Mouse (Mus musculus) erythroblast, embryonic 14.5 days (primary cell): ENCODE results near the gene Slc6a3. TPM values are rescaled to one million over a fixed set of nuclear protein-coding genes. Genes with fewer than 3 reads are reported as not detected.

ENCODE experiments used
- H3K27me3 ChIP-seq: 2 replicates; pipeline ENCODE4 v1.6.1; 2012; ENCODE audit warnings: inconsistent platforms; ENCODE audit not compliant: control insufficient read depth
- H3K36me3 ChIP-seq: 2 replicates; pipeline ENCODE4 v1.6.1; 2012; ENCODE audit warnings: mild to moderate bottlenecking, inconsistent platforms; ENCODE audit not compliant: control insufficient read depth
- H3K4me1 ChIP-seq: 2 replicates; pipeline ENCODE4 v1.6.1; 2012; ENCODE audit warnings: inconsistent platforms; ENCODE audit not compliant: control insufficient read depth
- H3K4me3 ChIP-seq: replicated peaks from 2 replicates; pipeline ENCODE3; 2012; ENCODE audit warnings: moderate library complexity, mild to moderate bottlenecking, inconsistent platforms
- H3K9me3 ChIP-seq: 2 replicates; pipeline ENCODE4 v1.6.1; 2012; ENCODE audit warnings: low read length, inconsistent platforms, mixed read lengths; ENCODE audit not compliant: control insufficient read depth
- GATA1 ChIP-seq: IDR thresholded peaks from 2 replicates; pipeline ENCODE4 v1.6.1; 2012; ENCODE audit warnings: low read length, inconsistent platforms, mixed read lengths
- TAL1 ChIP-seq: IDR thresholded peaks from 3 replicates; pipeline ENCODE4 v1.6.1; 2012; ENCODE audit warnings: low read length, inconsistent platforms, mixed read lengths
- polyA plus RNA-seq: library from polyadenylated mRNA; stranded (reverse); fragments of >175 nt; gene quantifications from 2 replicates; pipeline ENCODE4 v1.2.3, GENCODE M21; 2012

Gene Slc6a3
- polyA plus RNA-seq = 0.07 TPM in 1 of 2 replicates, not detected in the other

DNA sequence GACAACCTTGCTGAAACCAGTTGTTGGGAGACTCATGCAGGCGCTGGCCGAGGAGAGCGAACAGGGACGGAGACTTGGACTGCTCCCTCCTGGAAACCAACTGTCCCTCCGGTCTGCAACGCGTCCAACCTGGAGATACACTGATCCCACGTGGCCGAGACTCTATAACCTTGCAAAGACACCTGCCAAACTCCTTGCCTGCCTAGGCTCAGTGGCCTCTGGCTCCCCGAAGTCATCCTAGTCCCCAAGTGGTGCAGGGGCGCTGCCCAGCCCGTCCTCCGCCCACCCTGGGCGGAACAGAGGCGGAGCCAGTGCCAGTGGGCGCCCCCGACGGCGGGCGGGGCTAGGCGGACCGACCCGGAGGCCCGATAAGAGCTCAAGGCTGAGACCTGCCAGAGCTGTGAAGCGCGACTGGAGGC is at the start of gene Slc6a3:
TSS of gene Slc6a3 (plus strand) at position 345 of the 419 bp plus-strand sequence.
- no peak; the same call in 1 of the 2 replicates for TF ChIP-seq GATA1
- no peak for TF ChIP-seq TAL1
- H3K4me3 ChIP-seq = peak within 1 kb of the TSS; percentile 65
- no peaks in the 10 kb centered on the region for H3K9me3 ChIP-seq
- peaks cover 64% of the 10 kb centered on the region for H3K27me3 ChIP-seq
- H3K4me1 ChIP-seq = peaks cover 34% of the 10 kb centered on the region
- no peaks in the 10 kb centered on the region for H3K36me3 ChIP-seq

DNA sequence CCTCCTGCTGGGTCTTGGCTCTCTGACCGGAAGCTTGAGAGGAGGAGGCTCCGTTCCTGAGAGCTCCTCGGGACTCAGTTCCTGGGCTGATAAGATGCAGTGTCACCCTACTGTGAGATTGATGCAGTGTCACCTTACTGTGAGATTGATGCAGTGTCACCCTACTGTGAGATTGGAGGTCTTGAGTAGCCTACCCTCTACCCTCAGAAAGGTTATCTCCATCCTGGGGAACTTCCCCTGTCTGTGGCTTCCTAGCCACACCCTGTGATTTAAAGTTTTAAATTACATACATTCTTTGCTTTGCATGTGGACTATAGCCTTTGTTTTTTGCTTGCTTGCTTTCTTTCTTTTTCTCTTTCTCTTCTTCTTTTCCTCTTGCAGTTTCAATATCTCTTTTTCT is 48.4 kb upstream of the Slc6a3 start:
- TF ChIP-seq TAL1 = no peak
- TF ChIP-seq GATA1 = no peak

DNA sequence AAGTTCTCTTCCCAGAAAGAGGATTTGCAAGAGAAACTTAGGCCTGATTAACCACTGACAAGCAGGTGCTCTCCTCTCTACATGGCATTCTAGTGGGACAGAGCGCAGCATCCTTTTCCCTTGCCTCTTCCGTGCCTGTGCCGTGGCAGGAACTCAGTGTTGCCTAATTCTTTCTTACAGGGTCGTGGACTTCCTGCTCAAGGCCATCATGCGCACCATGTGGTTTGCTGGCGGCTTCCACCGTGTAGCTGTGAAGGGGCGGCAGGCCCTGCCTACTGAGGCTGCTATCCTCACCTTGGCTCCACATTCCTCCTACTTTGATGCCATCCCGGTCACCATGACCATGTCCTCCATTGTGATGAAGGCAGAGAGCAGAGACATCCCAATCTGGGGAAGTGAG is 47.8 kb upstream of the Slc6a3 start:
- TF ChIP-seq GATA1 = no peak
- TF ChIP-seq TAL1 = no peak
- Histone ChIP-seq H3K27me3 (no peaks in the 10 kb centered on the region), H3K9me3 (no peaks in the 10 kb centered on the region; the same call in 1 of the 2 replicates), H3K4me3 (no peak overlapping the region), H3K4me1 (peaks cover 95% of the 10 kb centered on the region), H3K36me3 (peaks cover 100% of the 10 kb centered on the region)

More for the DNA sequence above, 48.4 kb upstream of the Slc6a3 start:
- Histone ChIP-seq H3K36me3 (peaks cover 100% of the 10 kb centered on the region), H3K4me1 (peaks cover 97% of the 10 kb centered on the region), H3K27me3 (no peaks in the 10 kb centered on the region), H3K9me3 (no peaks in the 10 kb centered on the region; the same call in 1 of the 2 replicates), H3K4me3 (no peak overlapping the region)

DNA sequence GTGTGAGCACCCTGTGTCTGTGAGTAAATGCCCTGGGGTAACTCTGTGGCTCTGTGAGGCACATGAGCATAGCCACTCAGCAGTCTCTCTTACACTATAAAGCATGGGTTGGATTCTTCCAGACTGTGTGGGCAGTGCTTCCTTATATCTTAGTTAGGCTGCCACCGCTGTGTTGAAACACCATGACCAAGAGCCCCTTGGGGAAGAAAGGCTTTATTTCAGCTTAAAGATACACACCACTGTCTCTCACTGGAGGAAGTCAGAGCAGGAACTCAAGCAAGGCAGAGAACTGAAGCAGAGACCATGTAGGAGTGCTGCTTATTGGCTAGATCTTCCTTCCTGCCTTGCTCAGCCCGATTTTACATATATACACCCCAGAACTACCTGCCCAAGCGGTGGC is 46.6 kb upstream of the Slc6a3 start:
- Histone ChIP-seq H3K36me3 (peaks cover 100% of the 10 kb centered on the region), H3K4me3 (no peak overlapping the region), H3K27me3 (no peaks in the 10 kb centered on the region), H3K9me3 (no peaks in the 10 kb centered on the region; the same call in 1 of the 2 replicates), H3K4me1 (peaks cover 95% of the 10 kb centered on the region)
- TF ChIP-seq GATA1 = no peak
- TF ChIP-seq TAL1 = no peak

DNA sequence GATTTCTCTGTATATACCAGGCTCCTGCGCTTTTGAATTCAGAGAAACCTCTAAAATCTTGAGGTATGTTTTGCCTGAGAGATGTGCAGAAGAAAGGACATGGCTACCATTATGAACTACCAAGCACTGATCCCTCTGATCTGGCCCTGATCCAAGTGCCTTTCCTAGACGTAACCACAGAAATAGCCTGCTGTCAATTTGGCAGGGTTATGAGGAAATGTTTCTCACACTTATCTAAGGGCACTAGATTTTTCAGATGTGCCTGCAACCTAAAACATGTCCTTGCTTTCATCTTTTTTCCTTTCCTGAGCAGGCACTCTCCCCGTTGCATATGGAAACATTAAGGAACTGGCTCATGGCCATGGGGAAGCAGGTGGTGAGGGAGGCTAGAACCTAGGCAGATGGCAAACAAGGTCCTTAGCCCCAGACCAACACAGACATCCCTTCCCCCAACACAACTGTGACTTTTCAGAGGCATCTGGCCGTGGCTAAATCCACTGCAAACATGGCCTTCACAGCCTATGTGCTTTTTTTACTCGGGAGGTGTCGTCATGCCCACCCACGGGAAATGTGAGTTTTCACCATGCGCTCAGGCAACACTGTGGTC is 45.9 kb upstream of the Slc6a3 start:
- no peak for TF ChIP-seq TAL1
- TF ChIP-seq GATA1 = no peak
- Histone ChIP-seq H3K4me1 (peaks cover 97% of the 10 kb centered on the region), H3K27me3 (no peaks in the 10 kb centered on the region), H3K9me3 (no peaks in the 10 kb centered on the region), H3K4me3 (no peak overlapping the region), H3K36me3 (peaks cover 100% of the 10 kb centered on the region)

DNA sequence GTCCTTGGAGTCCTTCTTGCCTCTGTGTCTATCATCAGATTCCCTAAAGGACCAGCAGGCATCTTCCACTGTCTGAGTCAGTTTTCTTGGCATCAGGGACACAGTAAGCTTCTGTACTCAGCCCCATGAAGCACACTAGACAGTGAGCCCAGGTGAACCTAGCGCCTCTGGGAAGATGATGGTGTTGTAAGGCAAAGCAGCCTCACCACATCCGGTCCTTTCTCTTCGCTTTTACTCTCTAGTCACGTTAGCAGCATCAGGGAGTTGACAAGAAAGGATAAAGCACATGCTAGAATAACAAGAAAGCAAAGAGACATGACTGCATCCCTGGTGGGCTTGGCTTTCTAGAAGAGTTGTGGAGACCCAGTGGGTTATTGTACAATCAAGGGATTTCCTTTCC is 43.4 kb upstream of the Slc6a3 start:
- no peak for TF ChIP-seq TAL1
- TF ChIP-seq GATA1 = no peak
- no peaks in the 10 kb centered on the region for H3K9me3 ChIP-seq
- H3K4me3 ChIP-seq = no peak overlapping the region
- no peaks in the 10 kb centered on the region for H3K27me3 ChIP-seq
- peaks cover 100% of the 10 kb centered on the region for H3K36me3 ChIP-seq
- peaks cover 99% of the 10 kb centered on the region for H3K4me1 ChIP-seq

DNA sequence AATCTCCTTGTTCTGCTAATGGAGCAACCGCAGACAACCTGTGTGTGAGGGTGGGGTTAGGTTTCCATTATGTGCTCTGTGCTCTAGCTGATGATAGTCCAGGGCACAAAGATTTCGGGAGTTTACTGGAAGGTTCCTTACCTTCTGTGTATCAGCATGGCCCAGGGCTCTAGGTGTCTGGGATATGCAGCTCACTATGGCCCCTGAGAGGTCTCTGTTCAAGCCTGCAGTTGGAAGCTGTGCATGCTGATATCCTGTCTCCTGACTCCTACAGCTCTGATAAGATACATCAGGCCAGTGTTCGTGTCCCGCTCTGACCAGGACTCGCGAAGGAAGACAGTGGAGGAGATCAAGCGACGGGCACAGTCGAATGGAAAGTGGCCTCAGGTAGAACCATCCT is 42.0 kb upstream of the Slc6a3 start:
- TF ChIP-seq TAL1 = no peak
- TF ChIP-seq GATA1 = no peak
- Histone ChIP-seq H3K4me1 (peaks cover 99% of the 10 kb centered on the region), H3K36me3 (peaks cover 100% of the 10 kb centered on the region), H3K9me3 (no peaks in the 10 kb centered on the region), H3K4me3 (no peak overlapping the region), H3K27me3 (no peaks in the 10 kb centered on the region)

DNA sequence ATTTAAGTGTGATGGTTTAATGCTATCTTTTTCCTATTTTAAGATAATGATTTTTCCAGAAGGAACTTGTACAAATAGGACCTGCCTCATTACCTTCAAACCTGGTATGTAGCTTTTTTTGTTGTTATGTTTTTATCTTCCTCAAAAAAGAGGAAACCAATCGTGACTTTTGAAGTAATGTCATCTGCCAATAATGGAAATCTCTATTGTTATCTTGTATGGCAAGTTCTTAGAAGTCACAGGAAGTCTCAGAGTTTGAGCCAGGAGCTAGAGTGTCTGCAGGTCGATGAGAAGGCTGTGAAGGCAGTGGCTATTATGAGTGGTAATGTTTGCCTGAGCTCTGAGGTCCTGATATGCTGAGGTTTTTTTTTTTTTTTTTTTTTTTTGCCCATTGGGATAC is 40.4 kb upstream of the Slc6a3 start:
- Histone ChIP-seq H3K9me3 (no peaks in the 10 kb centered on the region), H3K4me3 (no peak overlapping the region), H3K4me1 (peaks cover 99% of the 10 kb centered on the region), H3K27me3 (no peaks in the 10 kb centered on the region), H3K36me3 (peaks cover 100% of the 10 kb centered on the region)
- no peak for TF ChIP-seq GATA1
- TF ChIP-seq TAL1 = no peak

DNA sequence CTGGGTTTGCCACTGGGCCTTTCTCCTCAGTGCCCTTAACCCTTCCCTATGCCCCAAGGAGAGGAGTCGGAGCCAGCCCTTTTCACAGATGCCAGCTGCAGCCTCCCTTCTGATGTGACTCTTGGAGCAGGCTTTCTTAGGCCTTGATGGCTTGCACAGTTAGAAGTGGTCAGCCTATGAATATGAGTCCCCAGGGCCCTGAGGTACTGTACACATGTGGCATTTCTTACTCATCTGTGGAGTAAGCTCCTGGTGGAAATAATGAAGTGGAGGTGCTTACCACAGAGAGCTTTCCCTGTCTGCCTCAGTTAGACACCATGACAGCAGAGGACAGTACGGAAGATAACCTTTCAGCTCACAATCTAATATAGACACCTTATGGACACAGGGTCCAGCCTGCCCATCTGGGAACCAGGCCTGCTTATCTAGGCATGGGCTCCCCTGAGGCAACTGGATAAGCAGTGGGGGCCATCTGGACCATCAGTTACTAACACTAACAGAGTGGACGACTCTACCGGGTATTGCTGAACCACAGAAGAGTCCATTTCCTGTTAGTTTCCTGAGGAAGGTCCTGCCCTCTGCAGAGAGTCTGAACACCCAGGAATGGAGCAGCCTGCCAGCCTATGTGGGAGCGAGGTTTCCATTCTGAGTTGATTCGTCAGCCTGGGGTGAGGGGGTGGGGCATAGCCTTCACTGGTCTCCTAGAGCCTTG is 36.5 kb upstream of the Slc6a3 start:
- Histone ChIP-seq H3K4me3 (peak overlapping the region; percentile 29), H3K27me3 (no peaks in the 10 kb centered on the region), H3K9me3 (no peaks in the 10 kb centered on the region), H3K4me1 (peaks cover 80% of the 10 kb centered on the region), H3K36me3 (peaks cover 100% of the 10 kb centered on the region)
- TF ChIP-seq GATA1 = peak; percentile 95
- peak; percentile 95 for TF ChIP-seq TAL1
